Comparison of ENCODE assay signal across 12 mouse cellular contexts in genomic region chr4:88235941-88236340, GRCm38 (mm10).
"Had no signal": no experiment of that assay in that cellular context is flagged by ENCODE, and none has a peak within 500 bp of the region (broad histone marks: within the 10 kb centered on the region; RNA-seq: fewer than 3 reads in every experiment).

No protein-coding gene starts in this region.

- DNase-seq: lung, adult 18-20 months; lung, embryonic 14.5 days; lung, postnatal 10 days; lung, postnatal 4 days; retina, postnatal 1 day; right cerebral cortex, adult 18-20 months; right cerebral cortex, postnatal 25 days; right cerebral cortex, postnatal 4 days; spleen, adult 18-20 months; thymus, adult 18-20 months; thymus, postnatal 14 days; thymus, postnatal 36 days had no signal
